Mouse (Mus musculus): Measurements from ENCODE around the gene Epb41l1.

Gene Epb41l1

DNA sequence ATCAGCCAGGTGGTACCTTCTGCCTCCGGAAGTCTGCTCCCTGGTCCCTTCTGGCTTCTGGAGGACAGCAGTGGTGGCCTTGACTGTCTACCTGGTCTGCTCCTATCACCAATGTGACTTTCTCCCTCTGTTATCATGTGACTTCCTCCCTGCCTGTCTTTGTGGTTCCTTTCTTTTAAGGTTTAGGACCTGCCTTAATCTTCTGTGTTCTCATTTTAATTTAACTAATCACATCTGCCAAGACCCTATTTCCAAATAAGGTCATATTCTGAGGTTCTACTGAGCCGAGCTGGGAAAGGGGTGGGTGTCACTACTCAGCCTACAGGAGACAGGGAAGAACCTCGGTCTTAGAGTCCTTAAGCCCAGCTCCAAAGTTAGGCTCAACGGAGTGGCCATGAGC is 5.4 kb downstream of the Epb41l1 start:
- no peak for DNase-seq

DNA sequence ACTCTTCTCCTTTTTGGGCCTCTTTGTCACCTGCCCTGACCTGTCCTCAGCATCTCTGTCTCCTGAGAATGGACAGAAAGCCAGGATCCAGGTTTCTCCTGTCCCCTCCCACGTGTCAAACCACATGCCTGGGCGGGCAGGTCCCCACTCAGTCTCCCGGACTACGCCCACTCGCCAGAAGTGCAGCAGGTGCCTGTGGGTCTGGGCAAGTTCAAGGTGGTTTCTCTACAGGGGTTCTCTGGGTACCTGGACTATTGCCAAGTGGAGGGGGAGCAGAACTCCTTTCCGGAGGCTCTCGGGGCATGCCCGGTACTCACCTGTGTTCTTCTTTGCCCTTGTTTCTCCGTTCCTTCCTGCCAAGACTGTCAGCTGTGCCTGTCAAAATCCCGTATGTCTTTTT is 9.1 kb downstream of the Epb41l1 start:
- no peak for DNase-seq

- DNase-seq: no peak
Measured at GRCm38 (mm10) chr2:156430326-156430725, 9.6 kb downstream of the Epb41l1 start.

DNA sequence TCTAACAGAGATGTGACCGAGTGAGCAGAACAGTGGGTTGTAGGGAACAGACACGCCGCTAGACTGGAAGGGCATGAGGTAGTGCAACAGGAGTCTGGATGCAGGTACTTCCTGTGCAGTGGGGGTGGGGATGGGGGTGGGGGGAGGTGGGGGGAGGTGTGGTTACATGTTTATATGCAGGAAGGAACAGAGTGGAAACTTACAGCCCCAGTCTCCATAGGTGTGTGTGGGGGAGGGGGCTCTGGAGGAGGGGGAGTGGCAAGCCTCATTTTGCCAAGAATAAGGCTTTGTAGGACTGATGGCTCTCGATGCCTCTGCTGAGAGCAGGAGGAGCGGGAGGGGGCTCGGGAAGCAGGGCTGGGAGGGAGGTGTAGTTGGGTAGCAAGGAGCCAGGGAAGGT is 10.7 kb downstream of the Epb41l1 start:
- DNase-seq: no peak

- DNase-seq: no peak
Measured at GRCm38 (mm10) chr2:156432086-156432485, 11.4 kb downstream of the Epb41l1 start.

DNA sequence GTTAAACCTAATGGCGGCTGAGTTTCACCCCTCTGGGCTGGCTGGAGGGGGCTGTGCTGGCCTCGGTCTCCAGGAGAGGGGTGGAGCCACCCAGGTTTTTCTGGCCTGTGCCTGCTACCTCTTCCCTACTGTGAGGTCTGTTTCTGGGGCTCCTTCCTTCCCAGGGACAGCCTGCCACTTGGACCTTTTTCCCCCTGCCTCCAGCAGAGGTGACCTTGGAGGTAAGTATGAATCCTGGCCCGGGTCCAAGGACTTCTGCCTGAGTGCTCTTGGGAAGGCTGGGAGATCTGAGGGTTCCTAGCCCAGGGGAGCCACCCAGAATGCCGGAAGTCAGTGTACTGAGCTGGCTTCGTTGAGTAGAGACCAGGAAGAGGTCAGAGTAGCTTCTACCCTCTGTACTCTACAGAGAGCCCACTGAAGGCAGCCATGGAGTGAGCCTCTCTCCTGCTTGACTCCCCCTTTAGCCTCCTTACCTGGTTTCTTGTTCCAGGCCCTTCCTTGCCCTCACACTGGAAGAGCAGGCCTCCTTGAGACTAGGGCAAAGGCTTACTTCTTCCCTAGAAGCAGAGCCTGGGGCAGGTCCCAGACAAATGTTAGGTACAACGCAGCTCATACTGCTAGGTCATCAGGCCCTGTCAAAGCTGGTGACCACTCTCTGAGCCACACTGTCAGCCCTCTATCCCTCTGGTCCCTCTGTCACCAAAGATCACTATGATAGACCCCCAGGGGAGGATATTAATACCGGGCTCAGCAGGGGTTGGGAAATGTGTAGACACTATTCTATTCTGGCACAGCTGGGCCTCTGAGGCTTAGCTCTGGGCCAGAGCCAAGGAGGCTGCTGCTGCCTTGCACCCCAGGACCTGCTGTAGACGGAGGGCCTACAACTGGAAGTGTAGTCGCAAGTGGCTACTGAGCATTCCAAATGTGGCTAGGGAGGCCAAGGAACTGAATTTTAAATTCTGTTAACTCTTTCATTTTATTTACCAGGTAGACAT is 12.5 kb downstream of the Epb41l1 start:
- DNase-seq: no peak

DNA sequence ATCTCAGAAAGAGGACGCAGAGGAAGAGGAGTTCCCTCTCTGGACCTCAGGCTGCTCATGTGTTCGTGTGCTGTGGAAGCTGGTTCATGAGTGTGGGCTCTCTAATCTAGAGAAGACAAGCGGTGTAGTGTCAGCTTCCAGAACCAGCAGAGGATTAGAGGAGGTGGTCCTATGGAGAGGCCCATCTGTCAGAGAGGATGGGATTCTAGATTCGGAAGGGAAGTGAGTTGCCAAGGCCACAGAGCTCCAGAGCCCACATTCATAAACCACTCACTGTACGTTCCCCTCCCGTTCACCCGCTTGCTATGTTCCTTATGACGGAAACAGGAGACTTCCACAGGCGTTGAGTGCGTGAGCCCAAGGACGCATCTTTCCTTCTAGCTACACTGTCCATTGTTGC is 16.9 kb downstream of the Epb41l1 start:
- DNase-seq: no peak

- DNase-seq: peak; percentile 28
Measured at GRCm38 (mm10) chr2:156439666-156440462, 19.2 kb downstream of the Epb41l1 start.

DNA sequence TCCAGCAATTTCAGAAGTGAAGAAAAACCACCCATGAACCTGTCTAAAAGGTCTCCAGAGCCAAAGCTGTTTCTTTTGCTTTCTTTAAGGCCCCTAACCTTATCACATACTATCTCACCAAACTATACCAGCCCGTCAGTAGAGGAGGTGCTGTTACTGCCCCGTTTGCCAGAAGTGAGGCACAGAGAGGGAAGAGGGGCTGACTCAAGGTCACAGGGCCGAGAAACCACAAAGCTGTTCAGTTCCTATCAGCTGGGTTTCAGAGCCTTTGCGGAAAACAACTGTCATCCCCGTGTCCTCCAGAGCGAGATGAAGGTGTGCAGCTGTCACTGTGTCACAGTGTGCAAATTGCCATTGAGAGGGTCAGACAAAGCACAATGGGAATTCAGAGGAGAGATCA is 21.2 kb downstream of the Epb41l1 start:
- no peak for DNase-seq

GRCm38 (mm10) chr2:156443323-156443722 is 22.6 kb downstream of the Epb41l1 start:
- no peak for DNase-seq

- no peak for DNase-seq
Measured at GRCm38 (mm10) chr2:156446489-156447035, 25.9 kb downstream of the Epb41l1 start.

- DNase-seq: no peak
Measured at GRCm38 (mm10) chr2:156447413-156448295, 26.9 kb downstream of the Epb41l1 start.

- DNase-seq: no peak
Measured at GRCm38 (mm10) chr2:156451225-156452148, 30.8 kb downstream of the Epb41l1 start.

DNA sequence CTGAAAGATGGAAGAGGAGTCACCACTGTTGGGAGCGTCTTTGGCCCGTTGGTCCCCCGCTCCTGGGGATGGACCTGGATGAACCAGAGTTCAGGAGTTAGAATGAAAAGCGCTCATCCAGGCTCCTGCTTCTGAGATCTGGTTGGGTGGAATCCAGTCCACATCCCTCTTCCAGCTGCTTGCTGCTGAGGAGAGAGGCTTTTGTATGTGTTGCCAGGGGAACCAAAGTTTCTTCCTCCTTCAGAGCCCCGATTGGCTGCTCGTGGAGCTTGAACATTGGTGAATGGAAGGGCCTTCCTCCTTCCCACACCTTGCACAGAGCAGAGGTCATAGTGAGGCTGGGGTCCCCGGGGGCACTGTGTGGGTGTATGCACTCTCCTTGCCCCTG is 31.4 kb downstream of the Epb41l1 start:
- DNase-seq: no peak

GRCm38 (mm10) chr2:156453822-156454221 is 33.1 kb downstream of the Epb41l1 start:
- DNase-seq: no peak

GRCm38 (mm10) chr2:156455508-156456108 is 34.9 kb downstream of the Epb41l1 start:
- DNase-seq: no peak

- no peak for DNase-seq
Measured at GRCm38 (mm10) chr2:156456386-156457342, 36.0 kb downstream of the Epb41l1 start.

- DNase-seq: peak; percentile 29
Measured at GRCm38 (mm10) chr2:156457343-156457717, 36.6 kb downstream of the Epb41l1 start.

- DNase-seq: peak; percentile 69
Measured at GRCm38 (mm10) chr2:156460470-156460869, 39.8 kb downstream of the Epb41l1 start.
